Mouse (Mus musculus) heart, embryonic 16.5 days (tissue): ENCODE results near the gene Fkbp2. TPM values are rescaled to one million over a fixed set of nuclear protein-coding genes. Genes with fewer than 3 reads are reported as not detected.

ENCODE experiments used
- ATAC-seq: fragments of 200-750 bp; cut with Nextera tagmentation; replicated peaks from 2 replicates; pipeline ENCODE4 v1.8.0; 2017; ENCODE audit warnings: moderate number of reproducible peaks; ENCODE audit not compliant: insufficient read depth, low FRiP score; ENCODE audit errors: extremely low read depth
- H3K27ac ChIP-seq: fragments of 300-500 bp; sonication (generic); 2 replicates; pipeline ENCODE4 v1.5.1; 2014; ENCODE audit warnings: mild to moderate bottlenecking, low read length, control low read depth, moderate library complexity
- H3K27me3 ChIP-seq: fragments of 300-500 bp; sonication (generic); 2 replicates; pipeline ENCODE4 v1.6.1; 2014; ENCODE audit warnings: low read length, mixed read lengths; ENCODE audit not compliant: control insufficient read depth, insufficient read depth
- H3K36me3 ChIP-seq: fragments of 300-500 bp; sonication (generic); 2 replicates; pipeline ENCODE4 v1.6.1; 2014; ENCODE audit not compliant: control insufficient read depth, insufficient read depth
- H3K4me1 ChIP-seq: fragments of 300-500 bp; sonication (generic); 2 replicates; pipeline ENCODE4 v1.6.1; 2014; ENCODE audit warnings: low read length, mixed read lengths; ENCODE audit not compliant: control insufficient read depth, insufficient read depth
- H3K4me2 ChIP-seq: fragments of 300-500 bp; sonication (generic); 2 replicates; pipeline ENCODE4 v1.6.1; 2014; ENCODE audit warnings: low read depth, mild to moderate bottlenecking, control low read depth, low read length
- H3K4me3 ChIP-seq: fragments of 300-500 bp; sonication (generic); 2 replicates; pipeline ENCODE4 v1.5.1; 2014; ENCODE audit warnings: mild to moderate bottlenecking, control low read depth, low read length
- H3K9ac ChIP-seq: fragments of 300-500 bp; sonication (generic); 2 replicates; pipeline ENCODE4 v1.6.1; 2014; ENCODE audit warnings: low read length, control low read depth
- H3K9me3 ChIP-seq: fragments of 300-500 bp; sonication (generic); replicated peaks from 2 replicates; pipeline ENCODE4 v1.6.1; 2016; ENCODE audit warnings: low read length; ENCODE audit not compliant: control insufficient read depth
- WGBS: fragments of 180-500 bp; shearing (Covaris S2); extraction: QIAGEN DNeasy Blood & Tissue Kit; methylation state at CpG from one replicate; pipeline ENCODE4 v1.1.7; 2014; 5-methylcytosine and 5-hydroxymethylcytosine counted together
- polyA plus RNA-seq: library from polyadenylated mRNA; unstranded; fragments of >200 nt; fragmentation: Nextera tagmentation; extraction: Ambion mirVana; gene quantifications from 2 replicates; pipeline ENCODE4 v1.2.1, GENCODE M21; 2015

Fkbp2 gene
- polyA plus RNA-seq, 1 experiment from 2014 or later, result 83.7 TPM

- Histone ChIP-seq H3K9ac (no peak overlapping the region), H3K27ac (no peak overlapping the region), H3K4me2 (no peak overlapping the region), H3K9me3 (no peaks in the 10 kb centered on the region), H3K27me3 (peaks cover 63% of the 10 kb centered on the region), H3K4me1 (peaks cover 10% of the 10 kb centered on the region), H3K4me3 (no peak overlapping the region), H3K36me3 (no peaks in the 10 kb centered on the region)
- ATAC-seq, result no peak
- 43% methylated on average over 1 of the region's 1 CpGs for WGBS
Measured at GRCm38 (mm10) chr19:6932018-6932417, 48.3 kb downstream of the Fkbp2 start.

GRCm38 (mm10) chr19:6931002-6931401 lies 49.3 kb downstream of the Fkbp2 start:
- Histone ChIP-seq H3K27ac (no peak overlapping the region), H3K4me1 (peaks cover 10% of the 10 kb centered on the region), H3K9me3 (no peaks in the 10 kb centered on the region), H3K9ac (no peak overlapping the region), H3K4me2 (no peak overlapping the region), H3K36me3 (no peaks in the 10 kb centered on the region), H3K4me3 (no peak overlapping the region), H3K27me3 (peaks cover 68% of the 10 kb centered on the region)
- 5% methylated on average over 2 of the region's 2 CpGs for WGBS
- ATAC-seq, result no peak

DNA sequence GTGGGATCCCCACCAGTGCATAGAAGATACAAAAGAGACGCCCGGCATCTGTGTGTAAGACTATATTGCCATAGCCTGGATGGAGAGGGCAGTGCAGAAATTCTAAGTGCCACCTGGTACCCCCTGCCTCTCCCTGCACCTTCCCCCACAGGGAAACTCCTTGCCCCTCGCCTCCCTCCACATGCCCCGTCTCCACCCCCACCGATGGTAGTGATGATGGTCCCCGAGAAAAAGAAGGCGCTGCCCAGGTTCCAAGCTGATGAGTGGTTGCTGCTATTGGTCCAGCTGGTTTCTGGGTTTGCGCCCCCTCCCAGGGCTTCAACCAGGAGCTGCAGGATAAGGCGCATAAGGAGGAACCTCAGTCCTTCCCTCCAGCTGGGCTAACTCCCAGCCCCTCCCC lies 52.2 kb downstream of the Fkbp2 start:
- Histone ChIP-seq H3K4me1 (peaks cover 6% of the 10 kb centered on the region; the same call in 1 of the 2 replicates), H3K27ac (no peak overlapping the region), H3K9me3 (no peaks in the 10 kb centered on the region), H3K27me3 (peaks cover 59% of the 10 kb centered on the region), H3K9ac (no peak overlapping the region), H3K36me3 (no peaks in the 10 kb centered on the region), H3K4me3 (no peak overlapping the region), H3K4me2 (no peak overlapping the region)
- WGBS, result 22% methylated on average over 9 of the region's 9 CpGs
- ATAC-seq, result no peak

Other genes with a start within 250 kb of the Fkbp2 start
- 20.0 and 20.5 TPM in 2 replicates for gene Rps6ka4, start 139.9 kb downstream of the Fkbp2 start, polyA plus RNA-seq
- gene Ccdc88b, start 122.3 kb downstream of the Fkbp2 start, polyA plus RNA-seq, result 1.00 and 3.8 TPM in 2 replicates
- gene Trmt112, start 70.8 kb downstream of the Fkbp2 start, polyA plus RNA-seq, result 80.0 and 93.0 TPM in 2 replicates
- gene Prdx5, start 70.4 kb downstream of the Fkbp2 start, polyA plus RNA-seq, result 383 and 415 TPM in 2 replicates
- 43.4 and 48.2 TPM in 2 replicates for gene Esrra, start 58.7 kb downstream of the Fkbp2 start, polyA plus RNA-seq
- 2.8 and 3.9 TPM in 2 replicates for gene Catsperz, start 55.1 kb downstream of the Fkbp2 start, polyA plus RNA-seq
- gene Kcnk4, start 46.0 kb downstream of the Fkbp2 start, polyA plus RNA-seq, result 0.50 and 0.95 TPM in 2 replicates
- gene Bad, start 38.6 kb downstream of the Fkbp2 start, polyA plus RNA-seq, result 58.4 and 59.2 TPM in 2 replicates
- gene Gpr137, start 38.0 kb downstream of the Fkbp2 start, polyA plus RNA-seq, result 20.8 and 22.3 TPM in 2 replicates
- 68.9 and 104 TPM in 2 replicates for gene Ppp1r14b, start 5.5 kb downstream of the Fkbp2 start, polyA plus RNA-seq
- gene Plcb3, start 4.0 kb downstream of the Fkbp2 start, polyA plus RNA-seq, result 16.8 and 21.1 TPM in 2 replicates
- 123 and 171 TPM in 2 replicates for gene Vegfb, start 7.2 kb upstream of the Fkbp2 start, polyA plus RNA-seq
- gene Dnajc4, start 12.1 kb upstream of the Fkbp2 start, polyA plus RNA-seq, result 40.3 and 44.1 TPM in 2 replicates
- gene Nudt22, start 15.6 kb upstream of the Fkbp2 start, polyA plus RNA-seq, result 34.1 and 36.6 TPM in 2 replicates
- 17.0 and 17.3 TPM in 2 replicates for gene Trpt1, start 15.6 kb upstream of the Fkbp2 start, polyA plus RNA-seq
- 14.3 and 24.7 TPM in 2 replicates for gene Fermt3, start 39.0 kb upstream of the Fkbp2 start, polyA plus RNA-seq
- 195 and 202 TPM in 2 replicates for gene Stip1, start 59.5 kb upstream of the Fkbp2 start, polyA plus RNA-seq
- 61.0 and 64.3 TPM in 2 replicates for gene Macrod1, start 76.3 kb upstream of the Fkbp2 start, polyA plus RNA-seq
- 1.6 and 1.9 TPM in 2 replicates for gene Flrt1, start 125.2 kb upstream of the Fkbp2 start, polyA plus RNA-seq
- 140 and 141 TPM in 2 replicates for gene Otub1, start 225.8 kb upstream of the Fkbp2 start, polyA plus RNA-seq
- gene Cox8a, start 237.1 kb upstream of the Fkbp2 start, polyA plus RNA-seq, result 1,892 and 2,285 TPM in 2 replicates